Mouse (Mus musculus): ENCODE measurements at regions not wholly inside any gene's neighbourhood (a gene's known extent, or its start where the extent isn't known, plus 50 kb on each side); places are given as distances from the start of the nearest gene placed in this dataset.
A peak's percentile ranks its signal among the peaks of the same experiment; 100 is the strongest.

DNA sequence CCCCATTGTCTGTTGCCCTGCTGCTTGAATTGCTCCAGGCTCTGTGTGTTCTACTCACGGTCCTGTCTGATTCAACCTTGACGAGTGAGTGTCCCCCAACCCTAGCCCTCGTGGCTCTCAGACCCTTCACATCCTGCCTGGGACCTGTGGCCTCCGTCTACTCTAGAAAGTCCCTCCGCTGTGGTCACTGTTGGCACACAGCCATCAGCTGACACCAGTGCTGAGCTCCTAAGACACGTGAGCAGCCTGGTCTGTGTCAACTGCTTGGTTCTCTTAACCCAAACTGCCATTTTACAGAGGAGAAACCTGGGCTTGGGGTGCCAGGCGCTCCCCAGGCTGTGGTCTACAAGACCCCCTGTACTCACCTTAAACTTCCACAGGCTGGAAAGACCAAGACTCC, 74.3 kb upstream of the Shb start:
- WGBS, result 57% methylated on average over 7 of the region's 7 CpGs

DNA sequence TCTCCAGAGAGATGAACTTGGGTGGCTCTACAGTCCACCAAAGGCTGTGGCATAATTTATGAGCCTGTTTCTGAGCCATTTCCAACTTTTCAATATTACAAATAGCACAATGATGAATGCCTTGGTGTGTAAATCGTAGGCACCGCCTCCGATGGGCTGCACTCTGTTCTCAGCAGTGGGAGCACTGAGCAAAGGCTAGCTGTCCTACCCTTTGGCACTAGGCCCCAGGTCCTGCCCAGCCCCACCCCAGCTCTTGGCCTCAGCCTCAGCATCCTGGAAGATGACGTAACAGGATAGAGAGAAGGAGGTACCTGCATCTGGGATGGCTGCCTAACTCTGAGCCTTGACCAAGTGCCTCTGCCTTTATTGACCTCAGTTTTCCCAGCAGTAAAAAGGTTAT, 73.4 kb upstream of the Shb start:
- H3K4me3 ChIP-seq (ENCODE audit: low read length), result no peak overlapping the region
- WGBS, result 79% methylated on average over 4 of the region's 4 CpGs
- no peaks in the 10 kb centered on the region for H3K36me3 ChIP-seq (ENCODE audit: control insufficient read depth, insufficient read depth, low read length)

More for the DNA sequence above, 74.3 kb upstream of the Shb start:
- ATAC-seq, result no peak
- no peak overlapping the region for H3K4me2 ChIP-seq (ENCODE audit: low read length)
- H3K27ac ChIP-seq (ENCODE audit: low read depth, low read length), result no peak overlapping the region
- H3K4me3 ChIP-seq (ENCODE audit: low read length), result no peak overlapping the region
- H3K9ac ChIP-seq (ENCODE audit: low read depth, low read length), result no peak overlapping the region
- H3K36me3 ChIP-seq (ENCODE audit: control insufficient read depth, insufficient read depth, low read length), result no peaks in the 10 kb centered on the region
- no peaks in the 10 kb centered on the region for H3K27me3 ChIP-seq (replicated peaks; ENCODE audit: control insufficient read depth, insufficient read depth, low read length)
- H3K4me1 ChIP-seq (ENCODE audit: control insufficient read depth, insufficient read depth, low read depth, low read length), result no peaks in the 10 kb centered on the region
- H3K9me3 ChIP-seq (ENCODE audit: control insufficient read depth, low read length), result no peaks in the 10 kb centered on the region

DNA sequence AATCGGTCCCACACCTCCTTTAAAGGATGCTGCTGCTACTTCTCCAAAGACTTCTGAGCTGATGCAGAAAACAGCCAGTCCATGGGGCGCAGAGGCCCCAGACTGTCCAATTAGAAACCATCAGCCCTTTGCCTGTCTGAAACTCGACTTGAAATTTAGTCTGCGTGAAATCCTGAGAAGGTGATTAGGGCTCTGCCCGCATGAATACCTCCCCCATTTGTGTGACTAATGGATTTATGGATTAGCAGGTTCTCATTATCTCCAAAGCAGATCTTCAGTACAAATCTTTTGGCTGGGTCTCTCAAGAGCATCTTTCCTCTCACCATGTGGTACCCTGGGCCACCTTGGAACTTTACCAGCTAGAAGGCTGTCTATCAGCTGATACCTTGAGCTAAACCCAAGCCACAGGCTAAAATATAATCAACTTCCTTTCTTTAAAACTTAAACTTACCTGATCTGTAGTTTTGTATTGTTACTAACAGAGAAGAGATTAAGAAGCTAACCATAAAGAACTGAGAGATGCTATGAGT, 72.1 kb upstream of the Shb start:
- Histone ChIP-seq H3K4me1 (ENCODE audit: control insufficient read depth, insufficient read depth, low read depth, low read length) (peaks cover 4% of the 10 kb centered on the region), H3K9ac (ENCODE audit: low read depth, low read length) (no peak overlapping the region), H3K4me2 (ENCODE audit: low read length) (no peak overlapping the region), H3K9me3 (ENCODE audit: control insufficient read depth, low read length) (no peaks in the 10 kb centered on the region), H3K27me3 (replicated peaks; ENCODE audit: control insufficient read depth, insufficient read depth, low read length) (no peaks in the 10 kb centered on the region), H3K27ac (ENCODE audit: low read depth, low read length) (no peak overlapping the region), H3K4me3 (ENCODE audit: low read length) (no peak overlapping the region), H3K36me3 (ENCODE audit: control insufficient read depth, insufficient read depth, low read length) (no peaks in the 10 kb centered on the region)
- no peak; the same call in 1 of the 2 replicates for ATAC-seq
- 67% methylated on average over 5 of the region's 5 CpGs for WGBS

More for the DNA sequence above, 73.4 kb upstream of the Shb start:
- no peak for ATAC-seq
- Histone ChIP-seq H3K9me3 (ENCODE audit: control insufficient read depth, low read length) (no peaks in the 10 kb centered on the region), H3K9ac (ENCODE audit: low read depth, low read length) (no peak overlapping the region), H3K4me2 (ENCODE audit: low read length) (no peak overlapping the region), H3K27ac (ENCODE audit: low read depth, low read length) (no peak overlapping the region), H3K27me3 (replicated peaks; ENCODE audit: control insufficient read depth, insufficient read depth, low read length) (no peaks in the 10 kb centered on the region), H3K4me1 (ENCODE audit: control insufficient read depth, insufficient read depth, low read depth, low read length) (peaks cover under 1% of the 10 kb centered on the region)

DNA sequence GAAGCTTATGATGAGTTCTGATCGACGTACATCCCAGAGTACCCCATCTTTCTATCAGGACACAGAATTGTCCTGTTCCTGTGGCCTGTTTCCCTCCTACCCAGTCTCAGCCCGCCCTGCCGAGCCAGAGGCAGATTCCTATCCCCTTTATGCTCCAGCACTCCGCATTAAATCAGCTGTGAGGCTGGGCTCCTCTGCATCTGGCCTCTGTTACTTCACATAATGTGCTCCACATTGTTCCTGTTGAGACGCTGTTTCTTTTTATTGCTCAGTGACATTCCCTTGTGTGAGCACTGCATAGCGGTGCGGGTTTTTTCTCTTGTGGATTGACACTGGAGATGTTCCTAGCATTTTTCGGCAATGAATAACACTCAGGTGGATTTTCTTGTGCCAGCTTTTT, 68.2 kb upstream of the Shb start:
- ATAC-seq, result peak; percentile 56; the same call in 1 of the 2 replicates
- Histone ChIP-seq H3K4me3 (ENCODE audit: low read length) (no peak overlapping the region), H3K9me3 (ENCODE audit: control insufficient read depth, low read length) (0 out of 2 replicates have a peak, but pooled peaks cover 1% of the 10 kb centered on the region), H3K36me3 (ENCODE audit: control insufficient read depth, insufficient read depth, low read length) (no peaks in the 10 kb centered on the region), H3K27ac (ENCODE audit: low read depth, low read length) (no peak overlapping the region), H3K4me1 (ENCODE audit: control insufficient read depth, insufficient read depth, low read depth, low read length) (peaks cover 4% of the 10 kb centered on the region), H3K27me3 (replicated peaks; ENCODE audit: control insufficient read depth, insufficient read depth, low read length) (no peaks in the 10 kb centered on the region), H3K4me2 (ENCODE audit: low read length) (no peak overlapping the region), H3K9ac (ENCODE audit: low read depth, low read length) (no peak overlapping the region)
- WGBS, result 30% methylated on average over 9 of the region's 9 CpGs

DNA sequence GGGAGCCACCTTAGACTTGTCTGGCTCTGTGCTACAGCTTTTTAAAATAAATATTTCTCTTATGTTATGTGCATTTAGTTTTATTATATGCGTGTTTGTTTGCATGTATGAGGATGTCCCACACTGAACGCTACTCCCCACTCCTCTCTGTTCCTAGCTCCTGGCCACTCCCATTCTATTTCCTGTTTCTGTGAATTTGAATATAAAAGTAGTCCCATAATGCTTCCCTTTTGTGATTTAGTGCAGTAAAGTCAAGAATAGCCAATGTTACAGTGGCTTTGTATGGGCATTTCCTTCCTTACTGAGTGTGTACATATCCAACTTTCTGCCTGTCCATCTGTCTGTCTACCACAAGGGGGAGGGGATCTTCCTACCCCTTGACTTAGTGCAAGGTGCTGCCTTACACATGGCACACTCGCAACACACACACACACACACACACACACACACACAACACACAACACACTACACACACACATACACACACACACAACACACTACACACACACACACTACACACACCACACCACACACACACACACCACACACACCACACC, 61.2 kb upstream of the Shb start:
- no peak overlapping the region for H3K4me2 ChIP-seq (ENCODE audit: low read length)
- WGBS, result 91% methylated on average over 3 of the region's 3 CpGs
- no peak overlapping the region for H3K4me3 ChIP-seq (ENCODE audit: low read length)
- 0 out of 2 replicates have a peak, but pooled peaks cover 2% of the 10 kb centered on the region for H3K9me3 ChIP-seq (ENCODE audit: control insufficient read depth, low read length)
- no peak for ATAC-seq
- no peaks in the 10 kb centered on the region for H3K36me3 ChIP-seq (ENCODE audit: control insufficient read depth, insufficient read depth, low read length)
- no peak overlapping the region for H3K9ac ChIP-seq (ENCODE audit: low read depth, low read length)
- H3K27ac ChIP-seq (ENCODE audit: low read depth, low read length), result no peak overlapping the region
- H3K4me1 ChIP-seq (ENCODE audit: control insufficient read depth, insufficient read depth, low read depth, low read length), result peaks cover 9% of the 10 kb centered on the region
- H3K27me3 ChIP-seq (replicated peaks; ENCODE audit: control insufficient read depth, insufficient read depth, low read length), result 0 out of 2 replicates have a peak, but pooled peaks cover 2% of the 10 kb centered on the region

DNA sequence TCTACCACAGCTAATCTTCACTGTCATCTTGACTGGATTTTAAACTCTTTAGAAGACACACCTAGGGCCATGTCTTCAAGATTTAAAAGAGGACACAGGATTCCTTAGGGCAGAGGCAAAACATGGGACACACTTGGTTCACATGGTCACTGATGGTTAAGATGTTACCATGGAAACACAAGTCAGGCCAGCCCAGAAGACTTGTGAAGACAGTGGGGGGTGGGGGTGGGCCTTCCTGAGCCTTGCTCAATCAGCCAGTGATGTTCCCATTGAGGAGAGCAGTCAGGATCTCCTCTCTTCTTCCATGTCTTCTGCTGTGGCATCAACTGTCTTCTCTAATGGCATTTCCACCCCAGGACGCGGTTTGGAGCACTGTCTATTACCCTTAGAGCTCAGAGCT, 60.5 kb upstream of the Shb start:
- no peak overlapping the region for H3K4me3 ChIP-seq (ENCODE audit: low read length)
- H3K9ac ChIP-seq (ENCODE audit: low read depth, low read length), result no peak overlapping the region
- 0 out of 2 replicates have a peak, but pooled peaks cover 2% of the 10 kb centered on the region for H3K27me3 ChIP-seq (replicated peaks; ENCODE audit: control insufficient read depth, insufficient read depth, low read length)
- WGBS, result 53% methylated on average over 2 of the region's 2 CpGs
- H3K4me1 ChIP-seq (ENCODE audit: control insufficient read depth, insufficient read depth, low read depth, low read length), result peaks cover 9% of the 10 kb centered on the region
- ATAC-seq, result no peak
- H3K9me3 ChIP-seq (ENCODE audit: control insufficient read depth, low read length), result 0 out of 2 replicates have a peak, but pooled peaks cover 2% of the 10 kb centered on the region
- no peak overlapping the region for H3K27ac ChIP-seq (ENCODE audit: low read depth, low read length)
- H3K4me2 ChIP-seq (ENCODE audit: low read length), result no peak overlapping the region
- H3K36me3 ChIP-seq (ENCODE audit: control insufficient read depth, insufficient read depth, low read length), result no peaks in the 10 kb centered on the region

DNA sequence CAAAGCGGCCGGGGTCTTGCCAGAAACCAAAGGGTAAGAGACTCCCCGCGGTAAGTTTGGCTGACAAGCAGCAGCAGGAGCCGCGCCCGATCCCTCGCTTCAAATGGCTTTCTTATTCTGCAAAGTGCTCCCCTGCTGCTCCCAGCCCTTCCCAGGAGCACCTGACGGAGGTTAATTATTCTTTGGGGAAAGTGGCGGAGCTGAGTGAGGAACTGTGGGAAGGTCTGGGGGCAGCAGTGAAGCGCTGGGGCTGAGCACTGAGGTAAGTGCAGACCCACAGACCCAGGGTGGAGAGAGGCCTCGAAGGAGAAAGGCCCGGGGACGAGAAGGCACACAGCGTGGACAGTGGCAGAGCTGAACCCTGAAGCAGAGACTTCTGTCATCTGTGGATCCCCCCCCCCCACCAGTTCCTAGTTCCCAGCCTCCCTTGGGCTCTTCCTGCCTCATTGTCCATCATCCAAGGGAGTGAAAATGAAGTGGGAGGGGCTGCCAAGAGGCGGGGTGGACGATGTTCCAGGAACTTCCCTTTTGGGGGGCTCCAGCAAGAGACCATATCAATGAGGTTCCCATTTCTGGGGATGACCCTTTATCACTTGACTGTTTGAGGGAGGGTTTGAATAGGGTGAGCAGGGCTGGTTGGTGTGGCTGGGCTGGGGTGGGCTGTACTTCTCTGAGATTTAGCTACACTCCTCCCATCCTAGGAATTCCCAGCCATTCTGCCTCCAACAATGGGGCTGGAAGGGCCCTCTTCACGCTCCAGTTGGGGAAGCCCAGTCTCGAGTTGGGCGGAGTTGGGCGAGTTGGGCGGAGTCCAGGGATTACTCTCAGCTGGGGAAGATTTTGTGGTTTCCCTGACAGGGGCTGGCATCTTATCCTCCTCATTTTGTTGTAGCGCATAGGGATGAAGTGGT, 59.4 kb upstream of the Shb start:
- H3K36me3 ChIP-seq (ENCODE audit: control insufficient read depth, insufficient read depth, low read length), result no peaks in the 10 kb centered on the region
- ATAC-seq, result peak; percentile 20; the same call in 1 of the 2 replicates
- no peak overlapping the region for H3K27ac ChIP-seq (ENCODE audit: low read depth, low read length)
- 0 out of 2 replicates have a peak, but pooled peaks cover 2% of the 10 kb centered on the region for H3K27me3 ChIP-seq (replicated peaks; ENCODE audit: control insufficient read depth, insufficient read depth, low read length)
- peak overlapping the region; percentile 16 for H3K4me3 ChIP-seq (ENCODE audit: low read length)
- peak overlapping the region; percentile 54 for H3K4me2 ChIP-seq (ENCODE audit: low read length)
- 7% methylated on average over 23 of the region's 23 CpGs for WGBS
- H3K4me1 ChIP-seq (ENCODE audit: control insufficient read depth, insufficient read depth, low read depth, low read length), result peaks cover 9% of the 10 kb centered on the region
- H3K9me3 ChIP-seq (ENCODE audit: control insufficient read depth, low read length), result 0 out of 2 replicates have a peak, but pooled peaks cover 2% of the 10 kb centered on the region
- H3K9ac ChIP-seq (ENCODE audit: low read depth, low read length), result peak overlapping the region; percentile 47

DNA sequence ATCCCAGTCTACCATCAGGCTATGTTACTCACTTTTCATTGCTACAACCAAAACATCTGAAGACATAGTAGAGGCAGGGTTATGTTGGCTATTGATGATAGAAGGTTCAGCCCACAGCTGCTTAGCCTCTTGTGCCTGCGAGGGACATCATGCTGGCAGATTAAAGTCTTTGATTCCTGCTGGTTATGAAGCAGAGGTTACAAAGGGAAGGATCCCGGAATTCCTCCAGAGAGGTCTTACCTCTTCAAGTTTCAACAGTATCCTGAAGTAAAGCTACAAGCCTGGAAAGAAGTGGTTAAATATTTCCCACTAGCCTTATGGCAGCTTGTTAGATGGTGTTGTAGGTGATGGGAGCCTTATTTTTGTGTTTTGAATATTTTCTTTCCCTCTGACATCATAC, 58.6 kb upstream of the Shb start:
- H3K4me2 ChIP-seq (ENCODE audit: low read length), result peak overlapping the region; percentile 54
- no peak overlapping the region; the same call in none of the 2 replicates for H3K4me3 ChIP-seq (ENCODE audit: low read length)

DNA sequence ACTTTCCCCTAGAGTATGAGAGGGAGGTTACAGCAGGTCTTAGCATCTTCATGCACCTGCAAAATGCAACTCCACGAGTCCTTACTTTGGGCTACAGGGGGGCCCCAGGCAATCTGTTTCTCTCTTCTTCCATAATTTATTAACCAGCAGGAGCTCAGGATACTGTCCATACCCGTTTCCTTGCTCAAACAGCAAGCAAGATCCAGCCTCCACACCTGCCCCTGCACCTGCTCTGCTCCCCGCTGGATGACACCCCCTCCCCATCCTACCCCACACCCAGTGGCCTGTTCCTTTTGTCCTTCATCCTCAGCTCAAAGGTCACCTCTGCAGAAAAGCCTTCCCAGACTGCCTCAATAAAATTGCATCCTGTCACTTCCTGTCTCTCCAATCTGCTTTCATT, 56.1 kb upstream of the Shb start:
- Histone ChIP-seq H3K4me2 (ENCODE audit: low read length) (no peak overlapping the region), H3K36me3 (ENCODE audit: control insufficient read depth, insufficient read depth, low read length) (no peaks in the 10 kb centered on the region), H3K4me3 (ENCODE audit: low read length) (no peak overlapping the region), H3K4me1 (ENCODE audit: control insufficient read depth, insufficient read depth, low read depth, low read length) (peaks cover 9% of the 10 kb centered on the region), H3K9me3 (ENCODE audit: control insufficient read depth, low read length) (no peaks in the 10 kb centered on the region), H3K9ac (ENCODE audit: low read depth, low read length) (no peak overlapping the region), H3K27me3 (replicated peaks; ENCODE audit: control insufficient read depth, insufficient read depth, low read length) (0 out of 2 replicates have a peak, but pooled peaks cover 2% of the 10 kb centered on the region), H3K27ac (ENCODE audit: low read depth, low read length) (no peak overlapping the region)
- 31% methylated on average over 3 of the region's 3 CpGs for whole genome bisulfite sequencing
- no peak for ATAC-seq

More for the DNA sequence above, 58.6 kb upstream of the Shb start:
- ATAC-seq, result no peak
- 10% methylated on average over 2 of the region's 2 CpGs for WGBS
- Histone ChIP-seq H3K36me3 (ENCODE audit: control insufficient read depth, insufficient read depth, low read length) (no peaks in the 10 kb centered on the region), H3K4me1 (ENCODE audit: control insufficient read depth, insufficient read depth, low read depth, low read length) (peaks cover 9% of the 10 kb centered on the region), H3K9ac (ENCODE audit: low read depth, low read length) (no peak overlapping the region), H3K27ac (ENCODE audit: low read depth, low read length) (no peak overlapping the region), H3K27me3 (replicated peaks; ENCODE audit: control insufficient read depth, insufficient read depth, low read length) (0 out of 2 replicates have a peak, but pooled peaks cover 2% of the 10 kb centered on the region), H3K9me3 (ENCODE audit: control insufficient read depth, low read length) (0 out of 2 replicates have a peak, but pooled peaks cover 2% of the 10 kb centered on the region)

Data from hindbrain, embryonic 16.5 days (tissue).